Mouse (Mus musculus): ENCODE results near the gene Tenm3.

Gene Tenm3

GRCm38 (mm10) chr8:48522536-48523123, 321.1 kb downstream of the Tenm3 start:
- no peak for DNase-seq (ENCODE audit: low spot score in 2 of 2)

GRCm38 (mm10) chr8:48522004-48522403, 321.7 kb downstream of the Tenm3 start:
- DNase-seq (ENCODE audit: low spot score in 2 of 2) = no peak

- no peak for DNase-seq (ENCODE audit: low spot score in 2 of 2)
Observed at GRCm38 (mm10) chr8:48517431-48517830, 326.3 kb downstream of the Tenm3 start.

- DNase-seq (ENCODE audit: low spot score in 2 of 2) = no peak
Observed at GRCm38 (mm10) chr8:48514230-48514629, 329.5 kb downstream of the Tenm3 start.

GRCm38 (mm10) chr8:48513801-48514200, 329.9 kb downstream of the Tenm3 start:
- no peak for DNase-seq (ENCODE audit: low spot score in 2 of 2)

- no peak for DNase-seq (ENCODE audit: low spot score in 2 of 2)
Observed at GRCm38 (mm10) chr8:48511546-48511945, 332.2 kb downstream of the Tenm3 start.

GRCm38 (mm10) chr8:48511137-48511536, 332.6 kb downstream of the Tenm3 start:
- peak; percentile 49 to 75 for DNase-seq (ENCODE audit: low spot score in 2 of 2)

- DNase-seq (ENCODE audit: low spot score in 2 of 2) = peak; percentile 26 to 48
Observed at GRCm38 (mm10) chr8:48508641-48509599, 334.8 kb downstream of the Tenm3 start.

GRCm38 (mm10) chr8:48507719-48508501, 335.8 kb downstream of the Tenm3 start:
- no peak for DNase-seq (ENCODE audit: low spot score in 2 of 2)

- no peak for DNase-seq (ENCODE audit: low spot score in 2 of 2)
Observed at GRCm38 (mm10) chr8:48492491-48492890, 351.3 kb downstream of the Tenm3 start.

GRCm38 (mm10) chr8:48490635-48491165, 353.1 kb downstream of the Tenm3 start:
- DNase-seq (ENCODE audit: low spot score in 2 of 2) = no peak

- DNase-seq (ENCODE audit: low spot score in 2 of 2) = no peak
Observed at GRCm38 (mm10) chr8:48489936-48490634, 353.7 kb downstream of the Tenm3 start.

- DNase-seq (ENCODE audit: low spot score in 2 of 2) = no peak
Observed at GRCm38 (mm10) chr8:48489417-48489816, 354.3 kb downstream of the Tenm3 start.

- DNase-seq (ENCODE audit: low spot score in 2 of 2) = no peak
Observed at GRCm38 (mm10) chr8:48488809-48489208, 354.9 kb downstream of the Tenm3 start.

- no peak for DNase-seq (ENCODE audit: low spot score in 2 of 2)
Observed at GRCm38 (mm10) chr8:48484143-48484542, 359.6 kb downstream of the Tenm3 start.

GRCm38 (mm10) chr8:48481709-48482671, 361.8 kb downstream of the Tenm3 start:
- DNase-seq (ENCODE audit: low spot score in 2 of 2) = peak; percentile 34 to 65

- no peak for DNase-seq (ENCODE audit: low spot score in 2 of 2)
Observed at GRCm38 (mm10) chr8:48477371-48477935, 366.3 kb downstream of the Tenm3 start.

GRCm38 (mm10) chr8:48476896-48477295, 366.9 kb downstream of the Tenm3 start:
- DNase-seq (ENCODE audit: low spot score in 2 of 2) = no peak

- DNase-seq (ENCODE audit: low spot score in 2 of 2) = no peak
Observed at GRCm38 (mm10) chr8:48467633-48468032, 376.1 kb downstream of the Tenm3 start.

GRCm38 (mm10) chr8:48458373-48458772, 385.4 kb downstream of the Tenm3 start:
- peak; percentile 13 to 30 for DNase-seq (ENCODE audit: low spot score in 2 of 2)
